Mouse (Mus musculus) thymus, adult 2 months (tissue): Measurements from ENCODE around the gene Thrap3.

Experiments used
- CTCF ChIP-seq: fragments of 200-500 bp; IDR thresholded peaks from 2 replicates; pipeline ENCODE4 v1.5.1; 2012; ENCODE audit warnings: mild to moderate bottlenecking, control low read depth, low read length, moderate library complexity, borderline replicate concordance; ENCODE audit not compliant: control insufficient read depth, poor library complexity, insufficient read depth; ENCODE audit errors: extremely low read depth
- POLR2A ChIP-seq: fragments of 200-500 bp; IDR thresholded peaks from 2 replicates; pipeline ENCODE4 v1.6.1; 2012; ENCODE audit warnings: mild to moderate bottlenecking, low read length, control low read depth, moderate library complexity; ENCODE audit not compliant: control insufficient read depth, poor library complexity, insufficient read depth; ENCODE audit errors: extremely low read depth

DNA sequence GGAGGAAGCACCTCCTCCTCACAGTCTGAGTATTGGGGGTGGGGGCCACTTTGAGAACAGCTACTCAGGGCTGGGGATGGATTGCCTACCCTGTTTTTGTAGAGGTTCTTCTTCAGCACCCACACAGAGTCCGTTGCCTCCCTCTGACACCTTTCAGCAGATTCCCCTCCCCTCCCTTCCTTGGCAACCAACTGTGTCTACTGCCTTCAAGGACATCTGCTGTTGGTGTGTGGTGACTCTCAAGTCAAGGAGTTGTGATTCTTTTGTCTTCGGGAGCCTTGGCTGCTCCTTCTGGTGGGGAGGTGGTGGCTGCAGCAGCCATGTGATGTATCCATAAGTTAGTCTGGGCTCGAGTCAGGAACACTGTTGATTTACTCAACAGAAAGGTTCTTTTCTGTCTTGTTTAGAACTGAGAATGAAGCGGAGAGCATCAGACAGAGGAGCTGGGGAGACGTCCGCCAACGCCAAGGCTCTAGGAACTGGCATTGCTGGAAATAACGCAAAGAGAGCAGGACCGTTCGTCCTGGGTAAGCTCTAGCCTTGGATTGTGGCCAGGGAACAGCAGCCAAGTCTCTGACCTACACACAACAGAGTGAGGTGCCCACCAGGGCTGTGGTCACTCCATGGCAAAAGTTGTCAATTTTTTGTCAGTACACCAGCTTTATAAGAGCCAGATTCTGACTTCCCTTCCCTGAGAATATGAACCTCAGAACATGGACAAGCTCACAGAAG lies 79.1 kb downstream of the Thrap3 start:
- TF ChIP-seq CTCF: no peak
- TF ChIP-seq POLR2A: no peak
